Mouse (Mus musculus): ENCODE measurements at regions not wholly inside any gene's neighbourhood (a gene's known extent, or its start where the extent isn't known, plus 50 kb on each side); places are given as distances from the start of the nearest gene placed in this dataset.

DNA sequence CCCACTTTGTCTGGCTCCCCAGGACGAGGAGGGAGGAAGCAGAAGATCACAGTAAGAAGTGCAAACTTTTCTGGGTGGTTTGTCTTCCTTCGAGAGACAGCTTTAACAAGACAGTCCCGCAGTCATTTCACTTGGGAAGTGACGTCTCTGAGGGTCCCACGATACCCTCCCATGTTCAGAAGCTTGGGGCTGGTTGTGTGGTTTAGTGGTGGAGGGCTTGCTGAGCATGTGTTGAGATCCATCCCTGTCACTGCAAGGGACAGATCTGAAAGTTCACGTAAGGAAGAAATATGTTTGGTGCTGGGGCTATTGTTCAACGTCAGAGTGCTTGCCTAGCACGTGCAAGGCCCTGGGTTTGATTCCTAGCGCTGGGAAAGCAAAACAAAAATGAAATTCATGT is 65.2 kb upstream of the Ahctf1 start:
- no peak for TF ChIP-seq CTCF (IDR thresholded peaks at IDR 0.05; ENCODE audit: low read depth)
- Histone ChIP-seq H3K36me3 (ENCODE audit: insufficient read depth) (no peaks in the 10 kb centered on the region), H3K9ac (no peak overlapping the region), H3K4me2 (ENCODE audit: low read depth) (no peak overlapping the region), H3K27me3 (ENCODE audit: insufficient read depth, low read length) (no peaks in the 10 kb centered on the region), H3K4me1 (ENCODE audit: insufficient read depth) (no peaks in the 10 kb centered on the region), H3K27ac (ENCODE audit: low read depth, low read length) (no peak overlapping the region), H3K9me3 (ENCODE audit: low read length) (no peaks in the 10 kb centered on the region), H3K4me3 (ENCODE audit: low read depth, low read length) (no peak overlapping the region)
- 89% methylated on average over 9 of the region's 9 CpGs for whole genome bisulfite sequencing
- DNase-seq (no peak), ATAC-seq (no peak)

DNA sequence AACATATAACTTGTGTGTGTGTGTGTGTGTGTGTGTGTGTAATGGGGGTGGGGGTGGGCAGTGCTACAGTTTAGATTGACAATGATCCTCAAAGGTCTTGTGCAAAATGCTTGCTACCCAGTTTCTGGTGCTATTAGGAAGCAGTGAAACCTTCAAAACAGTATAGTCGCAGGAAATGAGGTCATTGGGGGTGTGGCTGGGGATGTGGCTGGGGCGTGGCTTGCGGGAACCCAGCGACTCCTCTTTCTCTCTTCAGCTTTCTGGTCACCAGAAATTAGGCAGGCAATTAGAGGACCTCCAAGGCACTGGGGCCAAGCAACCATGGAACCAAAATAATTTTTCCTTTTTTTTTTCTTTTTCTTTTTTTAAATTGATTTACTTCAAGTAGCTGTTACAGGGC is 64.0 kb upstream of the Ahctf1 start:
- H3K36me3 ChIP-seq (ENCODE audit: insufficient read depth) = no peaks in the 10 kb centered on the region
- DNase-seq (no peak), ATAC-seq (no peak)
- no peaks in the 10 kb centered on the region for H3K27me3 ChIP-seq (ENCODE audit: insufficient read depth, low read length)
- no peak overlapping the region for H3K9ac ChIP-seq
- H3K4me3 ChIP-seq (ENCODE audit: low read depth, low read length) = no peak overlapping the region
- H3K4me1 ChIP-seq (ENCODE audit: insufficient read depth) = no peaks in the 10 kb centered on the region
- no peaks in the 10 kb centered on the region for H3K9me3 ChIP-seq (ENCODE audit: low read length)
- no peak overlapping the region for H3K27ac ChIP-seq (ENCODE audit: low read depth, low read length)
- WGBS = 93% methylated on average over 4 of the region's 4 CpGs
- no peak for TF ChIP-seq CTCF (IDR thresholded peaks at IDR 0.05; ENCODE audit: low read depth)
- no peak overlapping the region for H3K4me2 ChIP-seq (ENCODE audit: low read depth)

DNA sequence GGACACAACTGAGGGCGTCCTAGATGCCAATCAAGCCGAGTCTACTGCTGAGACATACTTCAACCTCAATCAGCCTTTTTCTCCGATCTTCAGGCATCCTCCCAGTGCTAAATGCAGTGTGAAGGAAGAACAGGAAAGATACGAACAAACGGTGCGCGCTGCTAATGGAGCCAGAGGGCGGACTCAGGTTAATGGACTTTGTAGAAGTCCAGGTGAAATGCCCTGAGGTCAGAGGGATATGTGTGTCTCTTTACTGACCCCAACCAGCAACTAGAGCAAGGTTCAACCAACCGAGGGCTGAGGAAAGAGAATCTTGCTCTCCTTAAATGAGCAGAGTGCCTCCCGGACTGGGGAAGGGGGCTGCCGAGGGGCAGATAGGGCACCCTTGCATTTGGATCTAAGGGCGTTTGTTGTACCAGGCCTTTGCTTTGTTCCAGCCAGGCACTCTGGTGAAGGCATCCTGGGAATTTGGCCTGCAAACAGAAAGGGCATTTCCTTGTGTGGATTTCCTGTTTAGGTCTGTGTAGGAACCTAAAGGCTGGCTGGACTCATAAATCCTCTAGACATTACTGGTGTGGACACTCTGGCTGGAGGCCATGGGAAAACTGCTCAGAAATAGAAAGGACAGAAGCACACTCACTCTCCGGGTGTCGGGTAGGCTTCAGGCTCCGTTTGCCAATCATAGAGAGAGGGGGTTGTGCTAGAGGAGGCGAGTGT is 62.7 kb upstream of the Ahctf1 start:
- Histone ChIP-seq H3K9ac (no peak overlapping the region), H3K4me1 (ENCODE audit: insufficient read depth) (no peaks in the 10 kb centered on the region), H3K4me2 (ENCODE audit: low read depth) (no peak overlapping the region), H3K4me3 (ENCODE audit: low read depth, low read length) (no peak overlapping the region), H3K9me3 (ENCODE audit: low read length) (no peaks in the 10 kb centered on the region), H3K27ac (ENCODE audit: low read depth, low read length) (no peak overlapping the region; the same call in 1 of the 2 replicates), H3K36me3 (ENCODE audit: insufficient read depth) (no peaks in the 10 kb centered on the region), H3K27me3 (ENCODE audit: insufficient read depth, low read length) (no peaks in the 10 kb centered on the region)
- TF ChIP-seq CTCF (IDR thresholded peaks at IDR 0.05; ENCODE audit: low read depth) = no peak
- WGBS = 83% methylated on average over 16 of the region's 16 CpGs
- DNase-seq (no peak), ATAC-seq (no peak)

DNA sequence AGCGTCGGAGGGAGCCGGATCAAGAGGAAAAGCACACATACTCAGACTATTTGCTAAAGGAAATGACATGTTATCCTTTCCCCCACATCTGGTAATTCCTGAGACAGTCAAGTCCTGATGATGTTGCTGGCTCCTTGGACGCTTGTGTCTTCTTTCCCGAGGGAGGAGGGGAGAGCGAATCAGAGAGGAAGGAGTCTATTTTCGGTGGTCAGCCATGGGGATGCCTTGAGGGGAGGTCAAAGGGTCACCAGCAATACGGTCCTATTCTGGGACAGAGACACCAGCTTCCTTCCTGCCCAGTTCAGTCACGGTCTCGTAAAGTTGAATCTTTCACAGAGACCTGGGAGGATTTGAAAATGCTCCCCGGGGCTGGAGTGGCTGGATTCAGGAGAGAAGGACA is 62.1 kb upstream of the Ahctf1 start:
- no peak overlapping the region for H3K27ac ChIP-seq (ENCODE audit: low read depth, low read length)

DNA sequence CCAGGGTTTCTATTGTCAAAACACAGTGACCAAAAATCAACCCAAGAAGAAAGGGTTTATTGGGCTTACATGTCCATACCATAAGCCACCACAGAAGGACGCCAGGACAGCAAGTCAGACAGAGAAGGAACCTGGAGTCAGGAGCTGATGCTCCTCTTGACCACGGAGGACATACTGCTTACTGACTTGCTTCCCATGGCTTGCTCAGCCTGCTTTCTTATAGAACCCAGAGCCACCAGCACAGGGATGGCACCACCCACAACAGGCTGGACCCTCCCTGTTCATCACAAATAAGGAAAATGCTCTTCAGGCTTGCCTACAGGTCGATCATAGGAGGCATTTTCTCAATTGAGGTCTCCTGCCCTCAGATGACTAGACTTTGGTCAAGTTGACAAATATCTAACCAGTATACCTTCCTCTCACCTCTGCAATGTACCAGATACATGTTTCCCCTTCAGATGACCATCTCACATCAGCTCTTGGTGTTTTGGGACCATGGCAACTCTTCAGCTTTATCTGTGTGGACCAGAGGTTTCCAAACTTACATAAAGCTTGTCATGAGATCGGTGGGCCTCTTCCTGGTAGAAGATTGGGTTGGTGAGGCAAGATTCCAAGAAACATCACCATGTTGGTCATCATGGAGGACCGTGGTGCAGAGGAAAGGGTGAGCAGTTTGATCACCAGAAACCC is 61.2 kb upstream of the Ahctf1 start:
- H3K9ac ChIP-seq = no peak overlapping the region
- no peaks in the 10 kb centered on the region for H3K9me3 ChIP-seq (ENCODE audit: low read length)
- no peaks in the 10 kb centered on the region for H3K27me3 ChIP-seq (ENCODE audit: insufficient read depth, low read length)
- no peak for ATAC-seq
- H3K36me3 ChIP-seq (ENCODE audit: insufficient read depth) = no peaks in the 10 kb centered on the region
- H3K4me1 ChIP-seq (ENCODE audit: insufficient read depth) = no peaks in the 10 kb centered on the region
- H3K27ac ChIP-seq (ENCODE audit: low read depth, low read length) = no peak overlapping the region
- H3K4me3 ChIP-seq (ENCODE audit: low read depth, low read length) = no peak overlapping the region
- no peak for DNase-seq
- H3K4me2 ChIP-seq (ENCODE audit: low read depth) = no peak overlapping the region
- WGBS = 86% methylated on average over 5 of the region's 5 CpGs
- no peak for TF ChIP-seq CTCF (IDR thresholded peaks at IDR 0.05; ENCODE audit: low read depth)

More for the DNA sequence above, 62.1 kb upstream of the Ahctf1 start:
- DNase-seq (no peak), ATAC-seq (no peak)
- WGBS = 86% methylated on average over 11 of the region's 11 CpGs
- no peak overlapping the region for H3K4me2 ChIP-seq (ENCODE audit: low read depth)
- H3K9me3 ChIP-seq (ENCODE audit: low read length) = no peaks in the 10 kb centered on the region
- TF ChIP-seq CTCF (IDR thresholded peaks at IDR 0.05; ENCODE audit: low read depth) = no peak
- H3K4me1 ChIP-seq (ENCODE audit: insufficient read depth) = no peaks in the 10 kb centered on the region
- H3K9ac ChIP-seq = no peak overlapping the region
- H3K4me3 ChIP-seq (ENCODE audit: low read depth, low read length) = no peak overlapping the region
- no peaks in the 10 kb centered on the region for H3K36me3 ChIP-seq (ENCODE audit: insufficient read depth)
- no peaks in the 10 kb centered on the region for H3K27me3 ChIP-seq (ENCODE audit: insufficient read depth, low read length)

DNA sequence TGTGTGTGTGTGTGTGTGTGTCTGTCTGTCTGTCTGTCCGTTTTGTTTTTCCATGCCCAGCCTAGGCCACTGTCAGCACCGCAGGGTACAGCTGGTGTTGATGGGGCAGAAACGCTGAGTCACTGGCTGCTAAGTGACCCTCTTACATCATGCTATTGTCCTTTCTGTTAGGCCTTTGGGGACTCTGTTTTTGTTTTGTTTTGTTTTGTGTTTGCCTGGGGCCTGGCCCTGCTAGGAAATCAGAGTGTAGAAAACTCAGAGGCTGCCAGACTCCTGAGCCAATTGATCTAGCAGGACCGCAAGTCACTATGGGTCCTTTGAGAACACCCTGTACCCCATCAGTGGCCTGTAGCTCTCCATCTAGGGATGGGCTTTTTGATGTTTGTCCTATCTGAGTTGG is 59.9 kb upstream of the Ahctf1 start:
- 32% methylated on average over 4 of the region's 4 CpGs for WGBS
- no peak overlapping the region for H3K4me3 ChIP-seq (ENCODE audit: low read depth, low read length)
- H3K4me2 ChIP-seq (ENCODE audit: low read depth) = no peak overlapping the region
- H3K27me3 ChIP-seq (ENCODE audit: insufficient read depth, low read length) = no peaks in the 10 kb centered on the region
- ATAC-seq (no peak), DNase-seq (no peak)
- H3K9ac ChIP-seq = no peak overlapping the region
- H3K4me1 ChIP-seq (ENCODE audit: insufficient read depth) = no peaks in the 10 kb centered on the region
- no peaks in the 10 kb centered on the region for H3K9me3 ChIP-seq (ENCODE audit: low read length)
- H3K27ac ChIP-seq (ENCODE audit: low read depth, low read length) = no peak overlapping the region
- H3K36me3 ChIP-seq (ENCODE audit: insufficient read depth) = no peaks in the 10 kb centered on the region
- TF ChIP-seq CTCF (IDR thresholded peaks at IDR 0.05; ENCODE audit: low read depth) = no peak

DNA sequence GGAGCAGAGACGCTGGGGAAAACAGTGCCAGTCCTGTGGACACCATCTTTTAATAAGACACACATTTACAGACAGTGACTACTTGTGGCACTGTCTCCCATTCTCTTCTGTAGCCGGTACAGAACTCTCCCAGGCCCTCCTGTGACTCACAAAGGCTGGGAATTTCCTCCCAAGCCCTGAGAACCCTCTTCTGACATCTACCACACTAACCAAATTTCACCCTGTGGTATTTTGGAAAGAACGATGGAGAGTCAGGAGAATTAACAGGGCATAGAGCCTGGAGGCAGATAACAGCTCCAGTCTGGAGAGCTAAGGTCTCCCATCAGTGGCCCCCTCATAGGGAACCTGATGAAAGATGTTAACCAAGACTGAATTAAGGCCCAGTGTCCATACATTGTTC is 59.5 kb upstream of the Ahctf1 start:
- no peaks in the 10 kb centered on the region for H3K9me3 ChIP-seq (ENCODE audit: low read length)
- no peaks in the 10 kb centered on the region for H3K27me3 ChIP-seq (ENCODE audit: insufficient read depth, low read length)
- no peaks in the 10 kb centered on the region for H3K36me3 ChIP-seq (ENCODE audit: insufficient read depth)
- 79% methylated on average over 3 of the region's 3 CpGs for WGBS
- ATAC-seq = no peak
- no peak overlapping the region for H3K27ac ChIP-seq (ENCODE audit: low read depth, low read length)
- no peak for DNase-seq
- no peak overlapping the region for H3K4me3 ChIP-seq (ENCODE audit: low read depth, low read length)
- TF ChIP-seq CTCF (IDR thresholded peaks at IDR 0.05; ENCODE audit: low read depth) = no peak
- no peaks in the 10 kb centered on the region for H3K4me1 ChIP-seq (ENCODE audit: insufficient read depth)
- H3K4me2 ChIP-seq (ENCODE audit: low read depth) = no peak overlapping the region
- H3K9ac ChIP-seq = no peak overlapping the region

All from forebrain, postnatal 0 days (tissue).